Comparison of ENCODE assay signal across 25 mouse cellular contexts in genomic region chr9:48764311-48764710, GRCm38 (mm10).
DNase-seq lines count a peak whose midpoint lies in the region; ATAC-seq and TF ChIP-seq lines count a peak whose summit lies in the region.
"Had no signal": no experiment of that assay in that cellular context is flagged by ENCODE, and none has a peak within 500 bp of the region (broad histone marks: within the 10 kb centered on the region; RNA-seq: fewer than 3 reads in every experiment).

No protein-coding gene starts in this region.

- H3K4me1 ChIP-seq in limb, embryonic 14.5 days (ENCODE audit: control insufficient read depth, insufficient read depth, low read length), result peaks cover 32% of the 10 kb centered on the region
- H3K4me1 ChIP-seq in limb, embryonic 10.5 days, result peaks cover 53% of the 10 kb centered on the region
- H3K4me1 ChIP-seq in brown adipose tissue, adult 24 weeks (ENCODE audit: control insufficient read depth, insufficient read depth, insufficient read length, low read length), result peaks cover 42% of the 10 kb centered on the region

- no peaks in the 10 kb centered on the region for H3K36me3 ChIP-seq in limb, embryonic 14.5 days (ENCODE audit: control insufficient read depth, insufficient read depth, low read length)
- no peaks in the 10 kb centered on the region for H3K36me3 ChIP-seq in limb, embryonic 10.5 days
- H3K36me3 ChIP-seq: embryonic facial prominence, embryonic 10.5 days; embryonic facial prominence, embryonic 12.5 days; forebrain, embryonic 15.5 days had no signal

- ATAC-seq in limb, embryonic 14.5 days (ENCODE audit: low FRiP score, low read depth), result no peak
- ATAC-seq: activated CD4-positive, CD25-positive, alpha-beta regulatory T cell, adult 4 months; CD4-positive, CD25-positive, alpha-beta regulatory T cell, adult 4 months; forebrain, embryonic 13.5 days; forebrain, embryonic 15.5 days; Patski had no signal

- no peak for TF ChIP-seq CTCF in gastrocnemius, adult 2 months (IDR thresholded peaks at IDR 0.05)
- TF ChIP-seq CTCF in layer of hippocampus, adult 2 months (conservative IDR thresholded peaks at IDR 0.05), result no peak

- DNase-seq in gastrocnemius, adult 2 months, result no peak
- no peak for DNase-seq in gastrocnemius, adult 18-20 months (ENCODE audit: low spot score)
- no peak for DNase-seq in layer of hippocampus, adult 2 months (ENCODE audit: low spot score in 2 of 2)
- no peak for DNase-seq in layer of hippocampus, postnatal 25 days (ENCODE audit: extremely low spot score in 1 of 2, low spot score in 1 of 2)
- peak; percentile 23 for DNase-seq in limb, embryonic 14.5 days (ENCODE audit: low spot score)
- DNase-seq in limb, embryonic 10.5 days (ENCODE audit: low spot score), result no peak
- DNase-seq: adrenal gland, adult 8-10 months; adrenal gland, postnatal 14 days; adrenal gland, postnatal 36 days; B cell, adult 2 months; cerebellum, adult 11 months; cerebellum, adult 18-20 months; cerebellum, adult 8-10 months; cerebellum, adult 9-11 months; cerebellum, postnatal 25 days had no signal

- intact Hi-C loops in gastrocnemius, adult 2 months (cut with DNase I), result no loop called here

- H3K27me3 ChIP-seq in limb, embryonic 14.5 days (ENCODE audit: control insufficient read depth, insufficient read depth, low read length), result no peaks in the 10 kb centered on the region
- peaks cover 9% of the 10 kb centered on the region; the same call in 1 of the 2 replicates for H3K27me3 ChIP-seq in limb, embryonic 10.5 days (ENCODE audit: low read depth, poor library complexity, severe bottlenecking)
- H3K27me3 ChIP-seq: CH12.LX; embryonic facial prominence, embryonic 12.5 days; forebrain, embryonic 13.5 days; forebrain, embryonic 15.5 days had no signal

- H3K4me3 ChIP-seq in gastrocnemius, adult 2 months, result no peak overlapping the region
- no peak overlapping the region for H3K4me3 ChIP-seq in layer of hippocampus, adult 2 months
- H3K4me3 ChIP-seq in limb, embryonic 14.5 days (replicated peaks; ENCODE audit: low read length), result no peak overlapping the region
- no peak overlapping the region for H3K4me3 ChIP-seq in limb, embryonic 10.5 days
- H3K4me3 ChIP-seq in brown adipose tissue, adult 24 weeks (ENCODE audit: insufficient read depth, low read depth, low read length), result no peak overlapping the region
- H3K4me3 ChIP-seq: embryonic facial prominence, embryonic 10.5 days; embryonic facial prominence, embryonic 12.5 days; forebrain, embryonic 13.5 days; forebrain, embryonic 15.5 days had no signal

- H3K4me2 ChIP-seq in limb, embryonic 14.5 days (replicated peaks; ENCODE audit: low read depth, low read length, severe bottlenecking), result no peak overlapping the region
- H3K4me2 ChIP-seq: embryonic facial prominence, embryonic 12.5 days; forebrain, embryonic 13.5 days; forebrain, embryonic 15.5 days had no signal

- H3K27ac ChIP-seq in gastrocnemius, adult 2 months, result peak overlapping the region; percentile 75
- H3K27ac ChIP-seq in layer of hippocampus, adult 2 months, result peak overlapping the region; percentile 79; the same call in 1 of the 2 replicates
- no peak overlapping the region for H3K27ac ChIP-seq in limb, embryonic 14.5 days (replicated peaks; ENCODE audit: low read depth, low read length)
- H3K27ac ChIP-seq in limb, embryonic 10.5 days, result no peak overlapping the region
- H3K27ac ChIP-seq in brown adipose tissue, adult 24 weeks (replicated peaks; ENCODE audit: low read depth, low read length), result peak overlapping the region; percentile 8; the same call in 1 of the 2 replicates
- H3K27ac ChIP-seq: embryonic facial prominence, embryonic 10.5 days; embryonic facial prominence, embryonic 12.5 days; forebrain, embryonic 13.5 days; forebrain, embryonic 15.5 days had no signal

- no peaks in the 10 kb centered on the region for H3K9me3 ChIP-seq in limb, embryonic 14.5 days (ENCODE audit: control insufficient read depth, low read length)
- no peaks in the 10 kb centered on the region for H3K9me3 ChIP-seq in limb, embryonic 10.5 days (replicated peaks)
- H3K9me3 ChIP-seq: embryonic facial prominence, embryonic 10.5 days; embryonic facial prominence, embryonic 12.5 days; forebrain, embryonic 13.5 days; forebrain, embryonic 15.5 days; G1E had no signal

- no peak for TF ChIP-seq POLR2A in limb, embryonic 14.5 days (IDR thresholded peaks at IDR 0.05; ENCODE audit: borderline replicate concordance, extremely low read depth, insufficient read depth, insufficient read length)

- 43% methylated on average over 5 of the region's 5 CpGs for WGBS in limb, embryonic 14.5 days
- WGBS in limb, embryonic 10.5 days, result 75% methylated on average over 5 of the region's 5 CpGs

- no peak overlapping the region for H3K9ac ChIP-seq in limb, embryonic 14.5 days (ENCODE audit: low read depth, low read length, severe bottlenecking)
- H3K9ac ChIP-seq: embryonic facial prominence, embryonic 12.5 days; forebrain, embryonic 13.5 days; forebrain, embryonic 15.5 days had no signal

Comparison
In these comparisons a context has a peak if more than half of its experiments do, and no peak if none do; other contexts are left out.
1. H3K27ac ChIP-seq: peak in gastrocnemius, adult 2 months (single experiment), layer of hippocampus, adult 2 months (single experiment) and brown adipose tissue, adult 24 weeks (single experiment); none in limb, embryonic 14.5 days (single experiment) and limb, embryonic 10.5 days (single experiment).